Mouse (Mus musculus): Measurements from ENCODE around the gene 4930404H24Rik. TPM values are rescaled to one million over a fixed set of nuclear protein-coding genes. Genes with fewer than 3 reads are reported as not detected.

Gene 4930404H24Rik
- polyA plus RNA-seq (2016; fragmentation: Nextera tagmentation; extraction: Ambion mirVana), result not detected in 2 replicates

- no peaks in the 10 kb centered on the region for H3K36me3 ChIP-seq (replicated peaks)
- peak; percentile 89 for ATAC-seq (ENCODE audit: low FRiP score)
- H3K4me1 ChIP-seq, result peaks cover 66% of the 10 kb centered on the region
- H3K4me2 ChIP-seq, result peak within 1 kb of the TSS; percentile 95
- peak within 1 kb of the TSS; percentile 77 for H3K9ac ChIP-seq
- H3K9me3 ChIP-seq, result no peaks in the 10 kb centered on the region
- H3K4me3 ChIP-seq (replicated peaks), result peak within 1 kb of the TSS; percentile 62
- peaks cover 47% of the 10 kb centered on the region for H3K27me3 ChIP-seq
- under 1% methylated on average over 48 of the region's 83 CpGs for WGBS
- H3K27ac ChIP-seq, result peak within 1 kb of the TSS; percentile 97
Observed at GRCm38 (mm10) chr2:153492573-153493392, at the start of gene 4930404H24Rik. Gene 4930404H24Rik, plus strand, starts transcription at chr2:153492790.

- Histone ChIP-seq H3K9ac (peak overlapping the region; percentile 93), H3K4me1 (peaks cover 54% of the 10 kb centered on the region), H3K36me3 (replicated peaks) (no peaks in the 10 kb centered on the region), H3K27ac (peak overlapping the region; percentile 96), H3K4me3 (replicated peaks) (peak overlapping the region; percentile 88), H3K9me3 (no peaks in the 10 kb centered on the region), H3K27me3 (peaks cover 9% of the 10 kb centered on the region; the same call in 1 of the 2 replicates), H3K4me2 (peak overlapping the region; percentile 85)
- under 1% methylated on average over 53 of the region's 59 CpGs for WGBS
- ATAC-seq (ENCODE audit: low FRiP score), result peak; percentile 52
Observed at GRCm38 (mm10) chr2:153443434-153444240, 49.0 kb upstream of the 4930404H24Rik start.

GRCm38 (mm10) chr2:153444254-153445136, 48.1 kb upstream of the 4930404H24Rik start:
- WGBS, result under 1% methylated on average over 37 of the region's 64 CpGs
- peak overlapping the region; percentile 93 for H3K9ac ChIP-seq
- H3K9me3 ChIP-seq, result no peaks in the 10 kb centered on the region

GRCm38 (mm10) chr2:153445137-153446016, 47.2 kb upstream of the 4930404H24Rik start:
- peaks cover 9% of the 10 kb centered on the region; the same call in 1 of the 2 replicates for H3K27me3 ChIP-seq
- peak overlapping the region; percentile 93 for H3K9ac ChIP-seq
- WGBS, result under 1% methylated on average over 59 of the region's 59 CpGs
- H3K4me3 ChIP-seq (replicated peaks), result peak overlapping the region; percentile 88
- peak; percentile 60 for ATAC-seq (ENCODE audit: low FRiP score)
- no peaks in the 10 kb centered on the region for H3K9me3 ChIP-seq
- peak overlapping the region; percentile 96 for H3K27ac ChIP-seq
- H3K4me1 ChIP-seq, result peaks cover 46% of the 10 kb centered on the region
- peak overlapping the region; percentile 85 for H3K4me2 ChIP-seq
- no peaks in the 10 kb centered on the region for H3K36me3 ChIP-seq (replicated peaks)

More at GRCm38 (mm10) chr2:153444254-153445136, 48.1 kb upstream of the 4930404H24Rik start:
- H3K27me3 ChIP-seq, result peaks cover 9% of the 10 kb centered on the region; the same call in 1 of the 2 replicates
- H3K4me1 ChIP-seq, result peaks cover 52% of the 10 kb centered on the region
- no peaks in the 10 kb centered on the region for H3K36me3 ChIP-seq (replicated peaks)
- ATAC-seq (ENCODE audit: low FRiP score), result peak; percentile 74
- peak overlapping the region; percentile 88 for H3K4me3 ChIP-seq (replicated peaks)
- peak overlapping the region; percentile 85 for H3K4me2 ChIP-seq
- H3K27ac ChIP-seq, result peak overlapping the region; percentile 96

GRCm38 (mm10) chr2:153446017-153446408, 46.6 kb upstream of the 4930404H24Rik start:
- Histone ChIP-seq H3K4me2 (peak overlapping the region; percentile 85), H3K27ac (peak overlapping the region; percentile 96), H3K4me1 (peaks cover 40% of the 10 kb centered on the region), H3K27me3 (peaks cover 9% of the 10 kb centered on the region; the same call in 1 of the 2 replicates), H3K4me3 (replicated peaks) (peak overlapping the region; percentile 88), H3K9ac (peak overlapping the region; percentile 93), H3K9me3 (no peaks in the 10 kb centered on the region), H3K36me3 (replicated peaks) (no peaks in the 10 kb centered on the region)
- WGBS, result under 1% methylated on average over 8 of the region's 8 CpGs
- no peak for ATAC-seq (ENCODE audit: low FRiP score)

GRCm38 (mm10) chr2:153446476-153446875, 46.1 kb upstream of the 4930404H24Rik start:
- Histone ChIP-seq H3K4me1 (peaks cover 35% of the 10 kb centered on the region), H3K9me3 (no peaks in the 10 kb centered on the region), H3K36me3 (replicated peaks) (no peaks in the 10 kb centered on the region), H3K9ac (no peak overlapping the region), H3K4me3 (replicated peaks) (peak overlapping the region; percentile 88; the same call in 1 of the 2 replicates), H3K27me3 (peaks cover 9% of the 10 kb centered on the region; the same call in 1 of the 2 replicates), H3K4me2 (peak overlapping the region; percentile 85), H3K27ac (peak overlapping the region; percentile 96; the same call in 1 of the 2 replicates)
- 22% methylated on average over 4 of the region's 4 CpGs for WGBS
- ATAC-seq (ENCODE audit: low FRiP score), result no peak

- no peak overlapping the region for H3K4me2 ChIP-seq
- 91% methylated on average over 3 of the region's 3 CpGs for WGBS
- ATAC-seq (ENCODE audit: low FRiP score), result no peak
- peaks cover 23% of the 10 kb centered on the region for H3K4me1 ChIP-seq
- peaks cover 9% of the 10 kb centered on the region; the same call in 1 of the 2 replicates for H3K27me3 ChIP-seq
- H3K9me3 ChIP-seq, result no peaks in the 10 kb centered on the region
- no peak overlapping the region for H3K4me3 ChIP-seq (replicated peaks)
- no peaks in the 10 kb centered on the region for H3K36me3 ChIP-seq (replicated peaks)
- no peak overlapping the region for H3K9ac ChIP-seq
- H3K27ac ChIP-seq, result no peak overlapping the region
Observed at GRCm38 (mm10) chr2:153447719-153448118, 44.9 kb upstream of the 4930404H24Rik start.

GRCm38 (mm10) chr2:153448519-153448918, 44.1 kb upstream of the 4930404H24Rik start:
- H3K4me2 ChIP-seq, result no peak overlapping the region
- H3K27me3 ChIP-seq, result peaks cover 9% of the 10 kb centered on the region; the same call in 1 of the 2 replicates
- no peaks in the 10 kb centered on the region for H3K36me3 ChIP-seq (replicated peaks)
- no peak overlapping the region for H3K27ac ChIP-seq
- WGBS, result 86% methylated on average over 6 of the region's 6 CpGs
- no peak for ATAC-seq (ENCODE audit: low FRiP score)
- no peak overlapping the region for H3K9ac ChIP-seq
- H3K4me1 ChIP-seq, result peaks cover 15% of the 10 kb centered on the region
- no peaks in the 10 kb centered on the region for H3K9me3 ChIP-seq
- H3K4me3 ChIP-seq (replicated peaks), result no peak overlapping the region

GRCm38 (mm10) chr2:153453961-153454759, 38.4 kb upstream of the 4930404H24Rik start:
- no peaks in the 10 kb centered on the region for H3K36me3 ChIP-seq (replicated peaks)
- no peak overlapping the region for H3K4me2 ChIP-seq
- H3K4me1 ChIP-seq, result peaks cover 19% of the 10 kb centered on the region
- peaks cover 12% of the 10 kb centered on the region; the same call in 1 of the 2 replicates for H3K27me3 ChIP-seq
- no peak overlapping the region for H3K4me3 ChIP-seq (replicated peaks)
- 75% methylated on average over 12 of the region's 12 CpGs for WGBS
- H3K27ac ChIP-seq, result 0 out of 2 replicates have a peak overlapping the region, but pooled peaks have one; percentile 31
- no peaks in the 10 kb centered on the region for H3K9me3 ChIP-seq
- no peak overlapping the region for H3K9ac ChIP-seq
- ATAC-seq (ENCODE audit: low FRiP score), result no peak

- Histone ChIP-seq H3K27me3 (peaks cover 12% of the 10 kb centered on the region; the same call in 1 of the 2 replicates), H3K9me3 (no peaks in the 10 kb centered on the region), H3K36me3 (replicated peaks) (no peaks in the 10 kb centered on the region), H3K4me1 (peaks cover 19% of the 10 kb centered on the region), H3K9ac (no peak overlapping the region), H3K27ac (no peak overlapping the region), H3K4me3 (replicated peaks) (no peak overlapping the region), H3K4me2 (no peak overlapping the region)
- ATAC-seq (ENCODE audit: low FRiP score), result no peak
- 65% methylated on average over 9 of the region's 9 CpGs for WGBS
Observed at GRCm38 (mm10) chr2:153454841-153455506, 37.6 kb upstream of the 4930404H24Rik start.

Measured in forebrain, embryonic 12.5 days (tissue).